Mouse (Mus musculus): ENCODE data around the gene Snrnp25. TPM values are rescaled to one million over a fixed set of nuclear protein-coding genes. Genes with fewer than 3 reads are reported as not detected.

Snrnp25 gene
- total and polyA plus RNA-seq, 3 experiments = 106 to 208 (median 123) TPM

GRCm38 (mm10) chr11:32178506-32178905 is 26.7 kb upstream of the Snrnp25 start:
- no peak for DNase-seq (ENCODE audit: extremely low read depth)
- no peaks in the 10 kb centered on the region for H3K79me2 ChIP-seq (replicated peaks; ENCODE audit: control insufficient read depth, extremely low read depth, insufficient read depth, poor library complexity, severe bottlenecking)
- in situ Hi-C loops (cut with MboI; ENCODE audit: low pct_ligation_motif_present, low pct_unique_long_range_greater_than_20kb, low sequenced_read_pairs) = no loop called here
- peaks cover 7% of the 10 kb centered on the region for H3K9me3 ChIP-seq (replicated peaks; ENCODE audit: low read length)
- H3K4me3 ChIP-seq (replicated peaks in 1 of 3; ENCODE audit: low read depth in 2 of 3, low read length in 2 of 3, poor library complexity in 1 of 3) = no peak overlapping the region
- H3K27me3 ChIP-seq (replicated peaks) = no peaks in the 10 kb centered on the region
- H3K9ac ChIP-seq (ENCODE audit: insufficient read depth, low read depth) = no peak overlapping the region
- no peaks in the 10 kb centered on the region for H3K36me3 ChIP-seq (replicated peaks in 1 of 2; ENCODE audit: control insufficient read depth in 1 of 2, insufficient read depth in 1 of 2, low read length in 1 of 2)
- H3K4me1 ChIP-seq (ENCODE audit: control insufficient read depth in 1 of 2, insufficient read depth in 2 of 2) = peaks cover 0 to 2% of the 10 kb centered on the region in 2 experiments; a peak in 2 of 4 replicates
- H3K4me2 ChIP-seq (ENCODE audit: insufficient read depth, low read depth, poor library complexity, severe bottlenecking) = no peak overlapping the region
- dilution Hi-C loops (cut with MboI; ENCODE audit: extremely low pct_ligation_motif_present, extremely low pct_unique_long_range_greater_than_20kb, low sequenced_read_pairs) = no loop called here
- no peak overlapping the region for H3K27ac ChIP-seq (ENCODE audit: insufficient read depth, low read depth)
- TF ChIP-seq JUN (IDR thresholded peaks at IDR 0.05; ENCODE audit: insufficient read depth, low read depth, low read length) = no peak
- TF ChIP-seq UBTF (IDR thresholded peaks at IDR 0.05; ENCODE audit: low read depth, low read length) = no peak
- no peak for TF ChIP-seq ZMIZ1 (IDR thresholded peaks at IDR 0.05; ENCODE audit: low read depth, low read length)
- no peak for TF ChIP-seq RCOR1 (conservative IDR thresholded peaks at IDR 0.05; ENCODE audit: low read depth, low read length)
- no peak for TF ChIP-seq TBP (conservative IDR thresholded peaks at IDR 0.05; ENCODE audit: low read depth, low read length)
- no peak for TF ChIP-seq POLR2AphosphoS2 (IDR thresholded peaks at IDR 0.05; ENCODE audit: low read depth, low read length)

GRCm38 (mm10) chr11:32181246-32181645 is 24.0 kb upstream of the Snrnp25 start:
- H3K9me3 ChIP-seq (replicated peaks; ENCODE audit: low read length) = peaks cover 7% of the 10 kb centered on the region
- H3K27me3 ChIP-seq (replicated peaks) = no peaks in the 10 kb centered on the region
- H3K4me1 ChIP-seq (ENCODE audit: control insufficient read depth in 1 of 2, insufficient read depth in 2 of 2) = peaks cover 0 to 3% of the 10 kb centered on the region in 2 experiments; a peak in 2 of 4 replicates
- dilution Hi-C loops (cut with MboI; ENCODE audit: extremely low pct_ligation_motif_present, extremely low pct_unique_long_range_greater_than_20kb, low sequenced_read_pairs) = no loop called here
- H3K79me2 ChIP-seq (replicated peaks; ENCODE audit: control insufficient read depth, extremely low read depth, insufficient read depth, poor library complexity, severe bottlenecking) = no peaks in the 10 kb centered on the region
- no peak overlapping the region for H3K4me2 ChIP-seq (ENCODE audit: insufficient read depth, low read depth, poor library complexity, severe bottlenecking)
- H3K27ac ChIP-seq (ENCODE audit: insufficient read depth, low read depth) = no peak overlapping the region
- TF ChIP-seq JUN (IDR thresholded peaks at IDR 0.05; ENCODE audit: insufficient read depth, low read depth, low read length) = no peak
- TF ChIP-seq MAZ (IDR thresholded peaks at IDR 0.05; ENCODE audit: low read depth, low read length) = no peak
- no peak for TF ChIP-seq RCOR1 (conservative IDR thresholded peaks at IDR 0.05; ENCODE audit: low read depth, low read length)
- no peak for TF ChIP-seq MEF2A (IDR thresholded peaks at IDR 0.05; ENCODE audit: borderline replicate concordance, low read depth, low read length)
- TF ChIP-seq HCFC1 (IDR thresholded peaks at IDR 0.05; ENCODE audit: low read depth, low read length) = no peak
- TF ChIP-seq TBP (conservative IDR thresholded peaks at IDR 0.05; ENCODE audit: low read depth, low read length) = no peak
- TF ChIP-seq PAX5 (IDR thresholded peaks at IDR 0.05; ENCODE audit: low read length) = no peak
- no peak for TF ChIP-seq POLR2AphosphoS2 (IDR thresholded peaks at IDR 0.05; ENCODE audit: low read depth, low read length)
- TF ChIP-seq CTCF (conservative IDR thresholded peaks at IDR 0.05 in 1 of 2, IDR thresholded peaks at IDR 0.05 in 1 of 2; ENCODE audit: low read depth in 2 of 2, low read length in 2 of 2) = no peak
- TF ChIP-seq USF1 (IDR thresholded peaks at IDR 0.05; ENCODE audit: low read depth, low read length) = no peak
- no peak for TF ChIP-seq SIN3A (IDR thresholded peaks at IDR 0.05; ENCODE audit: low read length)
- no peak for TF ChIP-seq USF2 (conservative IDR thresholded peaks at IDR 0.05; ENCODE audit: low read depth, low read length)
- DNase-seq (ENCODE audit: extremely low read depth) = no peak
- no peak overlapping the region for H3K4me3 ChIP-seq (replicated peaks in 1 of 3; ENCODE audit: low read depth in 2 of 3, low read length in 2 of 3, poor library complexity in 1 of 3)
- H3K9ac ChIP-seq (ENCODE audit: insufficient read depth, low read depth) = no peak overlapping the region
- H3K36me3 ChIP-seq (replicated peaks in 1 of 2; ENCODE audit: control insufficient read depth in 1 of 2, insufficient read depth in 1 of 2, low read length in 1 of 2) = no peaks in the 10 kb centered on the region
- in situ Hi-C loops (cut with MboI; ENCODE audit: low pct_ligation_motif_present, low pct_unique_long_range_greater_than_20kb, low sequenced_read_pairs) = loop anchor here (10.0 kb wide), 2 partner anchors 54 to 124 kb away; partner anchors contain the start of gene Hbq1a
